Mouse (Mus musculus) CH12.LX (cell line): ENCODE measurements around the gene Akap1.

Experiments used
- CHD2 ChIP-seq: IDR thresholded peaks from 2 replicates; pipeline ENCODE4 v1.6.1; 2011; ENCODE audit warnings: low read length, improper control_type of control experiment
- CTCF ChIP-seq, 2 experiments: IDR thresholded peaks in 1 of 2; conservative IDR thresholded peaks in 1 of 2; 2 replicates each; pipeline ENCODE4 v1.5.1; 2011 to 2012; ENCODE audit warnings: low read depth in 2 of 2, low read length in 2 of 2, improper control_type of control experiment in 1 of 2, inconsistent platforms in 1 of 2, mild to moderate bottlenecking in 1 of 2, moderate library complexity in 1 of 2
- HCFC1 ChIP-seq: IDR thresholded peaks from 2 replicates; pipeline ENCODE4 v1.6.1; 2012; ENCODE audit warnings: low read depth, mild to moderate bottlenecking, inconsistent platforms, low read length, improper control_type of control experiment
- JUND ChIP-seq: conservative IDR thresholded peaks from 2 replicates; pipeline ENCODE4 v1.6.1; 2011; ENCODE audit warnings: low read depth, low read length, improper control_type of control experiment
- MAFK ChIP-seq: IDR thresholded peaks from 2 replicates; pipeline ENCODE4 v1.6.1; 2011; ENCODE audit warnings: low read length, improper control_type of control experiment; ENCODE audit not compliant: insufficient replicate concordance
- MAX ChIP-seq: IDR thresholded peaks from 2 replicates; pipeline ENCODE4 v1.6.1; 2011; ENCODE audit warnings: low read length, improper control_type of control experiment
- MEF2A ChIP-seq: IDR thresholded peaks from 2 replicates; pipeline ENCODE4 v1.6.1; 2014; ENCODE audit warnings: low read depth, mild to moderate bottlenecking, inconsistent platforms, low read length, improper control_type of control experiment, borderline replicate concordance
- POLR2A ChIP-seq: IDR thresholded peaks from 2 replicates; pipeline ENCODE4 v1.6.1; 2011; ENCODE audit warnings: low read depth, mild to moderate bottlenecking, improper control_type of control experiment, low read length
- RAD21 ChIP-seq: IDR thresholded peaks from 2 replicates; pipeline ENCODE4 v1.6.1; 2011; ENCODE audit warnings: low read depth, mild to moderate bottlenecking, low read length, improper control_type of control experiment, moderate library complexity
- USF1 ChIP-seq: IDR thresholded peaks from 2 replicates; pipeline ENCODE4 v1.6.1; 2014; ENCODE audit warnings: low read depth, mild to moderate bottlenecking, inconsistent platforms, low read length, improper control_type of control experiment

GRCm38 (mm10) chr11:88902762-88903161, 38.4 kb upstream of the Akap1 start:
- no peak for TF ChIP-seq USF1
- TF ChIP-seq CTCF (conservative IDR thresholded peaks at IDR 0.05 in 1 of 2, IDR thresholded peaks at IDR 0.05 in 1 of 2; ENCODE audit: low read depth in 2 of 2, low read length in 2 of 2) = no peak
- no peak for TF ChIP-seq POLR2A
- no peak for TF ChIP-seq JUND
- TF ChIP-seq HCFC1 = no peak
- no peak for TF ChIP-seq MAFK
- no peak for TF ChIP-seq MEF2A
- no peak for TF ChIP-seq MAX
- TF ChIP-seq CHD2 = no peak
- TF ChIP-seq RAD21 = no peak
